Mouse (Mus musculus) embryonic facial prominence, embryonic 10.5 days (tissue): Measurements from ENCODE around the gene Thnsl1. TPM values are rescaled to one million over a fixed set of nuclear protein-coding genes. Genes with fewer than 3 reads are reported as not detected.
"Not testable (repeated sequence)": the region's sequence is repeated elsewhere in the genome, so short reads cannot be mapped to it uniquely, and the experiment has no call there.

ENCODE experiments used
- DNase-seq: peaks from one replicate; pipeline ENCODE4 v3.0.0-alpha.2; 2017; ENCODE audit warnings: low spot score
- H3K27ac ChIP-seq: fragments of 300-500 bp; sonication (generic); replicated peaks from 2 replicates; pipeline ENCODE4 v1.5.1; 2016; ENCODE audit warnings: mild to moderate bottlenecking
- H3K27me3 ChIP-seq: fragments of 300-500 bp; sonication (generic); replicated peaks from 2 replicates; pipeline ENCODE4 v1.6.1; 2016; ENCODE audit warnings: low read depth, mild to moderate bottlenecking; ENCODE audit not compliant: poor library complexity, severe bottlenecking
- H3K36me3 ChIP-seq: fragments of 300-500 bp; sonication (generic); replicated peaks from 2 replicates; pipeline ENCODE4 v1.6.1; 2016; ENCODE audit warnings: mild to moderate bottlenecking, moderate library complexity
- H3K4me1 ChIP-seq: fragments of 300-500 bp; sonication (generic); 2 replicates; pipeline ENCODE4 v1.6.1; 2016
- H3K4me3 ChIP-seq: fragments of 300-500 bp; sonication (generic); 2 replicates; pipeline ENCODE4 v1.5.1; 2016; ENCODE audit warnings: mild to moderate bottlenecking, moderate library complexity
- H3K9me3 ChIP-seq: fragments of 300-500 bp; sonication (generic); 2 replicates; pipeline ENCODE4 v1.6.1; 2016; ENCODE audit warnings: mild to moderate bottlenecking
- WGBS: fragments of 180-500 bp; shearing (Covaris S2); methylation state at CpG from one replicate; pipeline ENCODE4 v1.1.7; 2016; 5-methylcytosine and 5-hydroxymethylcytosine counted together
- polyA plus RNA-seq: library from polyadenylated mRNA; unstranded; fragments of >200 nt; fragmentation: Nextera tagmentation; extraction: Ambion mirVana; gene quantifications from 2 replicates; pipeline ENCODE4 v1.2.1, GENCODE M21; 2016

The Thnsl1 gene
- polyA plus RNA-seq, 1 experiment from 2014 or later: 10.3 TPM

GRCm38 (mm10) chr2:21206278-21206677 lies 754 bp downstream of the Thnsl1 start:
- Histone ChIP-seq H3K36me3 (no peaks in the 10 kb centered on the region), H3K27me3 (no peaks in the 10 kb centered on the region), H3K27ac (peak overlapping the region; percentile 84), H3K9me3 (no peaks in the 10 kb centered on the region), H3K4me3 (peak overlapping the region; percentile 76), H3K4me1 (peaks cover 14% of the 10 kb centered on the region)
- no peak for DNase-seq
- WGBS: 51% methylated on average over 6 of the region's 6 CpGs

DNA sequence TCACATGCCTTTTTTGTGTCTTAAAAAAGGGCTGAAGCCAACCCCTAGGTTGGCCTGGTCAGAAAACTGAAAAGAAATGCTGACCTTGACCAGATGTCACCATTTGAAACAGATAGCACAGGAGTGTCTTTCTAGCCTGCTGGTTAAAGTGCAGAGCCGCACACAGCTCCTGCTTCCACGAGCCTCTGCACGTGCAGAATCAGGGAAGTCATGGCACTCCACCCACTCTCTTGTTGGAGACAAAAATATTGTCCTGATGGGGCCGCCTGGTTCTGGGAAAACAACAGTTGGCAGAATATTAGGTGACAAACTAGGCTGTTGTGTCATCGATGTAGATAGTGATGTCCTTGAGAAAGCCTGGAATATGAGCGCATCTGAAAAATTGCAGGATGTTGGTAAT lies 5.8 kb downstream of the Thnsl1 start:
- 87% methylated on average over 6 of the region's 6 CpGs for whole genome bisulfite sequencing
- H3K27me3 ChIP-seq: no peaks in the 10 kb centered on the region
- peaks cover 7% of the 10 kb centered on the region for H3K36me3 ChIP-seq
- no peak overlapping the region for H3K4me3 ChIP-seq
- peaks cover 5% of the 10 kb centered on the region for H3K4me1 ChIP-seq
- no peak for DNase-seq
- H3K9me3 ChIP-seq: no peaks in the 10 kb centered on the region
- no peak overlapping the region for H3K27ac ChIP-seq

DNA sequence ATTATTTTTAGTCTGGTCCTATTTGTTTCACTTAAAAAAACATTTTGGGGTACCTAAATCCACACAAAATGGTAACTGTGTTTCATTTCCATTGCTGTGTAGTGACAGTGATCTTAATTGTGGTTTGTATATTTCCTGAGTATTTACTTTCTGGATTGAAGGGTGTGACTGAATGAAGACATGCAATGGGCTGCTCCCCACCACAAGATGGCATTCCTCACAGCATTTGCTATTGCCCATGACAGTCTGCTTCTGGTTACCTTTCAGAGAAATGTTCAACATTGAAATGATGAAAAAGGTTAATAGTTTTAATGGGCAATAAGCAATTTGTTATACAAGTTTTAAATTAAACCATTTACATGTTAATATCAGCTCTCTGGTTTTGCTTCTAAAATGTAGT lies 8.8 kb downstream of the Thnsl1 start:
- Histone ChIP-seq H3K4me1 (no peaks in the 10 kb centered on the region), H3K36me3 (peaks cover 9% of the 10 kb centered on the region), H3K27ac (no peak overlapping the region), H3K27me3 (no peaks in the 10 kb centered on the region), H3K9me3 (no peaks in the 10 kb centered on the region), H3K4me3 (no peak overlapping the region)
- no peak for DNase-seq

GRCm38 (mm10) chr2:21215284-21215683 lies 9.8 kb downstream of the Thnsl1 start:
- DNase-seq: no peak
- Histone ChIP-seq H3K9me3 (no peaks in the 10 kb centered on the region), H3K4me3 (no peak overlapping the region), H3K4me1 (no peaks in the 10 kb centered on the region), H3K27me3 (no peaks in the 10 kb centered on the region), H3K27ac (no peak overlapping the region), H3K36me3 (peaks cover 9% of the 10 kb centered on the region)
- WGBS: 92% methylated on average over 2 of the region's 2 CpGs

GRCm38 (mm10) chr2:21222453-21223384 lies 17.2 kb downstream of the Thnsl1 start:
- Histone ChIP-seq H3K4me3 (no peak overlapping the region), H3K9me3 (no peaks in the 10 kb centered on the region), H3K27ac (no peak overlapping the region), H3K27me3 (no peaks in the 10 kb centered on the region), H3K4me1 (no peaks in the 10 kb centered on the region), H3K36me3 (no peaks in the 10 kb centered on the region)
- WGBS: 93% methylated on average over 9 of the region's 9 CpGs
- DNase-seq: no peak

DNA sequence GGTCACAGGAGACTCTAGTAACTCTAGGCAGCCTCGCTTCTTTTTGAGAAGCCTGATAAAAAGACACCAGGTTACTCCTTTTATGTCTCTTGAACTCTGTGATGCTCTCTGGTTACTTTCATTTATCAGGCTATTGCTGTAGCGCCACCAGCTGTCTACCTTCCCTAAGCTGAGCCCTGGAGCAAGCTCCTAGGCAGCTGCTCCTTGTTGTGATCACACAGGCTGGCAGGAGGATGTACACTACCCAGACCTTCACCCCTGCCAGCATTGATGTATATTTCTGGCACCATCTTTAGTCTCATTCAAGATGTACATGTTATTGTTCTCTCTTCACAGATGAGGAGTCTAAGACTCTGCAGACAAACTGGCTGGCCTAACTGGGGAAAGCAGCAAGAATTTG lies 24.8 kb downstream of the Thnsl1 start:
- DNase-seq: no peak
- no peaks in the 10 kb centered on the region for H3K4me1 ChIP-seq
- no peaks in the 10 kb centered on the region for H3K36me3 ChIP-seq
- no peaks in the 10 kb centered on the region for H3K27me3 ChIP-seq
- no peaks in the 10 kb centered on the region for H3K9me3 ChIP-seq
- no peak overlapping the region for H3K27ac ChIP-seq
- H3K4me3 ChIP-seq: no peak overlapping the region
- WGBS: 67% methylated on average over 2 of the region's 2 CpGs

- Histone ChIP-seq H3K4me1 (no peaks in the 10 kb centered on the region), H3K4me3 (no peak overlapping the region), H3K36me3 (no peaks in the 10 kb centered on the region), H3K27me3 (no peaks in the 10 kb centered on the region), H3K9me3 (no peaks in the 10 kb centered on the region), H3K27ac (no peak overlapping the region)
- DNase-seq: no peak
- 76% methylated on average over 3 of the region's 3 CpGs for WGBS
These were observed 25.6 kb downstream of the Thnsl1 start for GRCm38 (mm10) chr2:21231147-21231546.

DNA sequence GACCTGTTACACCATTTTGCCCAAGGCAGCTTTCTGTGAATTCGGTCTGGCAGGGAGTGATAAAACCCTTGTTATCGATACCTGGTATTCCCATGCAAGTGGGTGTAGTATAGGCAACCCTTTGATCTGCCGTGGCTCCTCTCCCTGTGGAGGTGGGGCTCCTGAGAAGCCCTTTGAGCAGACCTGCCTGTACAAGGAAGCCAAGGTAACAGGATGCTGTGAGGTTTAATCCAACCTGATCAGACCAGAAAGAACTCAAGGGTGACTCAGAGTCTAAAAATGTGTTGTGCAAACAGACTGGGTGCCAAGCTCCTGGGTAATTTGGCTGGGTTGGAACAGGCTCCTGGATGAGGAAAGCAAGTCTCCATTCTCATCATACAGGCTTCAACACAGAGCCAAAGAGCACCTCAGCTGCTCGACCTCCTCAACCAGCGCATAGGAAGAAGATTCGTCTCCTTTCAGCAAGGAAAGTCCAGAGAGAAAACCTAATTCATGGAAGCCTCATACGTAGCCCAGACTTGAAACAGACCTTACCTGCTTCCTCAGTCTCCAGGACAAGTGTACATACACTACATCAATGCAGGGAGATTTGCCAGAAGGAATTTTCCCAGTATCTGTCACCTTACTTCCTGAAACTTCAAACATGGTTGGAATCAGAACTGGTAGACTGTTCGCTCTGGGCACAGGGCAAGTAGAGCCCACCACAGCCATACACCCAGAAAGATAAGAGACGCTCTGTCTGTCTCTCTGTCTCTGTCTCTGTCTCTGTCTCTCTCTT lies 29.5 kb downstream of the Thnsl1 start:
- H3K4me3 ChIP-seq: no peak overlapping the region
- H3K9me3 ChIP-seq: no peaks in the 10 kb centered on the region
- DNase-seq: peak; percentile 20
- no peak overlapping the region for H3K27ac ChIP-seq
- no peaks in the 10 kb centered on the region for H3K36me3 ChIP-seq
- whole genome bisulfite sequencing: 82% methylated on average over 9 of the region's 9 CpGs
- H3K4me1 ChIP-seq: no peaks in the 10 kb centered on the region
- H3K27me3 ChIP-seq: no peaks in the 10 kb centered on the region

GRCm38 (mm10) chr2:21235844-21236386 lies 30.4 kb downstream of the Thnsl1 start:
- H3K9me3 ChIP-seq: no peaks in the 10 kb centered on the region
- H3K4me1 ChIP-seq: no peaks in the 10 kb centered on the region
- 96% methylated on average over 4 of the region's 4 CpGs for WGBS
- no peak overlapping the region for H3K27ac ChIP-seq
- H3K4me3 ChIP-seq: no peak overlapping the region
- no peaks in the 10 kb centered on the region for H3K27me3 ChIP-seq
- no peaks in the 10 kb centered on the region for H3K36me3 ChIP-seq
- no peak for DNase-seq

- H3K27ac ChIP-seq: no peak overlapping the region
- H3K27me3 ChIP-seq: no peaks in the 10 kb centered on the region
- H3K4me3 ChIP-seq: no peak overlapping the region
- H3K36me3 ChIP-seq: no peaks in the 10 kb centered on the region
- 76% methylated on average over 5 of the region's 5 CpGs for WGBS
- DNase-seq: no peak
- no peaks in the 10 kb centered on the region for H3K9me3 ChIP-seq
- no peaks in the 10 kb centered on the region for H3K4me1 ChIP-seq
These were observed 31.3 kb downstream of the Thnsl1 start for GRCm38 (mm10) chr2:21236846-21237245.

GRCm38 (mm10) chr2:21244104-21244503 lies 38.6 kb downstream of the Thnsl1 start:
- H3K36me3 ChIP-seq, H3K4me3 ChIP-seq, H3K27ac ChIP-seq, H3K27me3 ChIP-seq, H3K9me3 ChIP-seq, DNase-seq, H3K4me1 ChIP-seq: not testable (repeated sequence)
- 77% methylated on average over 4 of the region's 6 CpGs for WGBS

DNA sequence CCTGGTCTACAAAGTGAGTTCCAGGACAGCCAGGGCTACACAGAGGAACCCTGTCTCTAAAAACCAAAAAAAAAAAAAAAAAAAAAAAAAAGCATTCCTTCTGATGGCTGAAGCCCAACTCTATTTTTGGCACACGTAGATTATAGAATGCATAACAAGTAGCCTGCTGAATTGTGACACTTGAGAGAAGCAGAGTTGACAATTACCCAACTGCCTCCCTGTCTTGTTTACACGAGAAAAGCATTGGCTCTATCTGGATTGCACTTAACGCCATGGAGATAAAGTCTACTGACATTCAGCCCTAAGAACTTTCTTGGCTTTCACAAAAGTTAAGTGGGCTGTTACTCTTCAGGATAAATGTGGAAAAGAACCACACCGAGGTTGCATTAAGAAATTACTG lies 39.5 kb downstream of the Thnsl1 start:
- WGBS: 88% methylated on average over 4 of the region's 4 CpGs
- Histone ChIP-seq H3K4me3 (no peak overlapping the region), H3K27ac (no peak overlapping the region), H3K4me1 (no peaks in the 10 kb centered on the region), H3K9me3 (no peaks in the 10 kb centered on the region), H3K36me3 (no peaks in the 10 kb centered on the region), H3K27me3 (no peaks in the 10 kb centered on the region)
- no peak for DNase-seq
